Mouse (Mus musculus): Measurements from ENCODE around the gene Acyp1.

DNA sequence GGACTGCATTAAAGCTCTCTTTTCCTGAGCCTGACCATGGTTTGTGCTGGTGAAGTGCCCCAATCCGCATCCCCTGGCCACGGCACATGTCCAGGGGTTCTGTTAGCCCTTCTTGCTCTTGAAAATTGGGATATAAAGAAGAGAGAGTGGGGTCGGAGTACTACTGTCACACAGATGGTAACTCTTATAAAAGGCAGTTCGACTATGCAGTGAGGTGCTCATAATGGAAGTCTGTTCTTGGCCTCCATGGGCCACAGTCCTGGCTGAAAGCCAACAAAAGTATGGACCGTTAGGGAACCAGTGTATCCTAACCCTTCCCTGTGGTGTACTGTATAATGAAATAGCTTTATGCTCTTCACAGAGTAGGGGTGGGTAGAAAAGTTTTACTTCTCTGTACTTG is 8.7 kb upstream of the Acyp1 start:
- TF ChIP-seq GATA1 (IDR thresholded peaks at IDR 0.05; ENCODE audit: borderline replicate concordance, low read length) (no peak), FLI1 (IDR thresholded peaks at IDR 0.05; ENCODE audit: low read length) (no peak)
